Mouse (Mus musculus) embryonic facial prominence, embryonic 13.5 days (tissue): ENCODE measurements around the gene Scaf11. TPM values are rescaled to one million over a fixed set of nuclear protein-coding genes. Genes with fewer than 3 reads are reported as not detected.

ENCODE experiments used
- microRNA-seq: library from miRNA; unstranded; fragments of <30 nt; microRNA quantifications from one replicate; pipeline ENCODE4, GENCODE M21; 2016
- polyA plus RNA-seq: library from polyadenylated mRNA; unstranded; fragments of >200 nt; fragmentation: Nextera tagmentation; extraction: Ambion mirVana; gene quantifications from 2 replicates; pipeline ENCODE4 v1.2.1, GENCODE M21; 2015

The Scaf11 gene
- polyA plus RNA-seq, 1 experiment from 2014 or later = 105 TPM

Small RNA genes within 50 kb of the gene (microRNA-seq; reads per million reads assigned to microRNA genes)
- gene Gm25397 = not detected

Other genes starting within 250 kb of the Scaf11 start
- 25.9 and 29.5 TPM in 2 replicates for gene Arid2, start 173.3 kb downstream of the Scaf11 start, polyA plus RNA-seq
- 64.2 and 74.6 TPM in 2 replicates for gene Slc38a1, start 182.1 kb upstream of the Scaf11 start, polyA plus RNA-seq
- gene Slc38a2, start 238.9 kb upstream of the Scaf11 start, polyA plus RNA-seq = 125 and 136 TPM in 2 replicates